Mouse (Mus musculus) E14TG2a.4 (cell line): Measurements from ENCODE around the gene Nradd.

ENCODE experiments used
- CTCF ChIP-seq: conservative IDR thresholded peaks from 2 replicates; pipeline ENCODE4 v1.5.1; 2014; ENCODE audit warnings: low read length
- NANOG ChIP-seq: IDR thresholded peaks from 2 replicates; pipeline ENCODE4 v1.6.1; 2014; ENCODE audit warnings: borderline replicate concordance, low read length, mixed read lengths
- POU5F1 ChIP-seq: IDR thresholded peaks from 2 replicates; pipeline ENCODE4 v1.6.1; 2014; ENCODE audit warnings: low read length, borderline replicate concordance

- no peak for TF ChIP-seq CTCF
- no peak for TF ChIP-seq POU5F1
- TF ChIP-seq NANOG: no peak
These were observed 19.5 kb upstream of the Nradd start for GRCm38 (mm10) chr9:110643787-110644186.
